Mouse (Mus musculus) hematopoietic multipotent progenitor cell, adult 10-12 weeks (in vitro differentiated cells): Measurements from ENCODE around the gene Dusp1. TPM values are rescaled to one million over a fixed set of nuclear protein-coding genes. Genes with fewer than 3 reads are reported as not detected.

Experiments
- polyA plus RNA-seq: library from polyadenylated mRNA; stranded (reverse); fragments of >175 nt; gene quantifications from 2 replicates; pipeline ENCODE4 v1.2.3, GENCODE M21; 2012; ENCODE audit warnings: low replicate concordance

Dusp1 gene
- polyA plus RNA-seq: 37.3 and 169 TPM in 2 replicates

DNA sequence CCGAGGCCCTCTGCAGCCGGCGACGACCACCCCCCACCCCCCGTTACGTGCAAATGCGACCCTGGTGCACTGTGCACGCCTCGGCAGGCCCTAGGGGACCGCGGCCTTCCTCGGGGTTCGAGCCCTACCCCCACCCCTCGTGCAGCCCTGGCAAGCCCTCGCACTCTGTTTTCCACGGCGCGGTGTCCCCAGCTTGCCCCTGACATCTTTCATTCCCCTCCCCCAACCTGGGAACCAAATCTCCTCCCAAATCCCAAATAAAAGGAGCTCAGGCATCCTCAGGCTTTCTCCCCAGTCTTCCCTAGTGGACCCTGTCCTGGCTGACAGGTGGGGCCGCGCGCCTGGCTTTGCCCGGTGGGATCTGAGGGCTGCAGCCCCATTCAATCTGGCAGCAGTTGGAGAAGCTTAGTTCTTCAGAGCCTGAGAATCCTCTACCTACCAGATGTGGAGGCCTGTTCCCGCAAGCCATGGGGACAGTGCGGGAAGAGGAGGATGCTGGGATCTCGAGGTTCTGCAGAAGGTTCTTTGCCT is at the start of gene Dusp1:
Gene Dusp1 (minus strand): TSS at position 478 of the 531 bp plus-strand sequence.

DNA sequence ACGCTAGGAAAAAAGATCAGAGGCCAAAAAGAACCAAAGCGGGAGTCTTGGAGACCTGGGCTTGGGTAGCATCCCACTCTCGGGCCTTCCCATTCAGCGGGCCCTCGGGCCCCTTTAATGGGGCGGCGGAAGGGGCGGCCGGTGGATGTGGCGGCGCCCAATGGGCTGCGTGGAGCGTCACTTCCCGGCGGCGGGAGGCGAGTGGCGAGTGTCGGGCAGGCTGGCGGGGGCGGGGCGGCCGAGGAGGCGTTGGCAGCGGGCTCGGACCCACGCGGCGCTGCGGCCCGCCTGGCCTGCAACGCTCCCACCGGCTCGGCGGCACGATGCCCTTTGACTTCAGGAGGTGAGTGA is 663 bp downstream of the Dusp1 start, which contains the start of gene Ergic1:
Gene Ergic1 (plus strand): TSS at position 200 of the 351 bp plus-strand sequence.

Other genes with a start within 250 kb of the Dusp1 start
- 1.4 and 3.7 TPM in 2 replicates for gene Neurl1b, start 147.3 kb downstream of the Dusp1 start, polyA plus RNA-seq
- 10.0 and 21.0 TPM in 2 replicates for gene Ergic1, start 639 bp downstream of the Dusp1 start, polyA plus RNA-seq
- 19.6 and 33.0 TPM in 2 replicates for gene Atp6v0e, start 101.1 kb upstream of the Dusp1 start, polyA plus RNA-seq
- 4.1 and 10.7 TPM in 2 replicates for gene Crebrf, start 153.5 kb upstream of the Dusp1 start, polyA plus RNA-seq
- 25.4 and 35.8 TPM in 2 replicates for gene Bnip1, start 218.9 kb upstream of the Dusp1 start, polyA plus RNA-seq